Mouse (Mus musculus): ENCODE results near the gene Gria2.

Gene Gria2

DNA sequence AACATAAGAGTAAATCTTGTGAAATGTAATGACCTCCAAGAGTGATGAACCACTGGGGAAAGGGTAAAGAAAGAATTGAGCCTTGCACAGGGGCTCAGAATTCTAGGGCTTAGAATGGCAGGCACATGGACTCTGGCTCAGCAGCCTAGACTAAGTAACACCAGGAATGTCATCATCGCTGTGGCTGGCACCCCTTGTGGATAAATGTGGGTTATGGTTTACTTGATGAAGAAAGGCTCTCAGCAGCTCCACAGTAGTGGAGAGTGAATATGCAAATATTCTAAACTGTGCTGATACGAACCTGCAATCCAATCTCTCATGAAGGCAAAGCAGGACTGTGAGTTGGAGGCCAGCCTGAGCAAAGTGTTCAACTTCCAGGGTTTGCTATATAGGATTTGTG, 26.0 kb downstream of the Gria2 start:
- no peak for DNase-seq (ENCODE audit: extremely low read depth, low read depth, low spot score)

- no peak for DNase-seq (ENCODE audit: extremely low read depth, low read depth, low spot score)
These were observed 26.7 kb downstream of the Gria2 start for GRCm38 (mm10) chr3:80775971-80776370.

DNA sequence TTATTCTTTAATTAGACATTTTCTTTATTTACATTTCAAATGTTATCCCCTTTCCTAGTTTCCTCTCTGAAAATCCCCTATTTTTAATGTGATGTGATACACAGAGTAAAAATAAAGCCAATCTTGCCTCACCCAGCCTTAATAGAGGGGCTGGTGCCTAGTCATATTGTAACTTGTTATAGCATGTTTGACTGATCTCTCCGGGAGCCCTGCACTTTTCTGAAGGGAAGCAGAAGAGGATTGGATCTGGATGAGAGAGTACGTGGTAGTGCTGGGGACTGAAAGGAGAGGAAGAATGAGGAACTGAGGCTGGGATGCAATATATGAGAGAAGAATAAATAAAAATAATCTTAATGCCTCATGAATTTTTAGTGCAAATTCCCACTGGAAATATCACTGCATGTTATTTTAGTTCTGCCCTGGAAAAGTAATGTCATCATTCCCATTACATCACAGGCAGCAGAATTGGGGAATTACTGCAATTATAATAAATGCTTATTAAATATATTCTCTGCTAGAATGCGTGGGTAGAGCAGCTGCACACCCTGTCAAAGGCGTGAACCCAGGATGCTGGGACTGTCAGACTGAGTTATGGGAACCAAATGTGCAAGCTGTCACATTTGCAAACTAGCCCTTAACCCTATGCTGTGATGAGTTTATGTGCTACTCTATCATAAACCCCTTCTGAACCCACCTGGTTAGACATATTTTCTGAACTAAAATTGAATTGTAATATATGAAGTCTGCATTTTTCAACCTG, 28.4 kb downstream of the Gria2 start:
- DNase-seq (ENCODE audit: extremely low read depth, low read depth, low spot score) = no peak

DNA sequence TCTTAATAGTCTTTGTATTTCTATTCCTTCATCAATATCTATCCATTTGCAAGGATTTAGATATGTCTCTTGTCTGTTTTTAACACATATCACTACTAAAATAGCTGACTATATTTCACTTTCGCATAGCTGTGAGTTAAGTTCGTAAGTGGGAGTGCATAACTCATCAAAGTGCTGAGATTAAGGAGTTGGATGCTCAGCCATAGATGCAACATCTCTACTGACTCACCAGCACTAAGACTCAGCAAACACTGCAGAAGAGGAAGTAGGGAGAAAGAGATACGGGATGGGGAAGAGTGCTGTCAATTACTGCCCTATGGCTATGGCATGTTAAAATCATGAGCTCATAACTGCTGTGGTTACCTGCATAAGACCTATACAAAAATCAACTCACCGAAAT, 29.4 kb downstream of the Gria2 start:
- DNase-seq (ENCODE audit: extremely low read depth, low read depth, low spot score) = no peak

GRCm38 (mm10) chr3:80769506-80770235, 33.0 kb downstream of the Gria2 start:
- no peak for DNase-seq (ENCODE audit: extremely low read depth, low read depth, low spot score)

DNA sequence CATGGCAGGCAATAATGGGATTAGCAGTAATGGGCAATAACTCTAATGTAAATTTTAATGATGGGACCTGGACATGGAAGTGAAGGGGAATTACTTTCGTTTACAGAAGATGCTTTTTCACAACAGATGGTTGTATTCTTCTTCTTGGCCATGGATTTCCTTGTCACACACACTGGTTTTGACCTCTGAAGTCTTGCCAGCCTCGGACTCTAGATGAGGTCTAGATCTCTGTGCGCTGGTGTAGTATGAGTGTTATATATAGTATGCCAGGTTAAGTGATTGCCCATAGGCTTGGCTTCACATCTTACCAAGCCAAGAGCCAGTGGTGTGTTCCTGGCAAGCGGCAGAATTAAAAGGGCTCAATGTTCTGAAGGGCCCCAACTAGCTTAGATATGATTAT, 43.7 kb downstream of the Gria2 start:
- DNase-seq (ENCODE audit: extremely low read depth, low read depth, low spot score) = no peak

GRCm38 (mm10) chr3:80758363-80758762, 44.3 kb downstream of the Gria2 start:
- no peak for DNase-seq (ENCODE audit: extremely low read depth, low read depth, low spot score)

DNA sequence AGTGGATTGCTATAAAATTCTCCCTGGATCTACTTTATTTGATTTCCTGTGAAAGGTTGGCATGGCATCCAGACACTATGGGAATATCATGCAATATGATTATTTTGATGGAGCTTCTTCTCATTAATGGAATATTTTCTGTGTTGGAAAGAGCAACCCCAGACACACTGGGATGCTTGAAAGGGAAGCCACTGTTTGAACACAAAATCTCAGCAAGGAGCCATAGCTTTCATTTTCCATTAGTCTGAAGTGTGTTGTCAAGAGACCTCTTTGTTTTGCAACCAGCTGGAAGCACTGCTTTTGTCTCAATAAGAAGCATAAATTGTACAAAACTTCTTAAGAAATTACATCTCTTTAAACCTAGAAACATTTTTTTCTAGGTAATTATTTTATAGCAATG, 51.8 kb downstream of the Gria2 start:
- no peak for DNase-seq (ENCODE audit: extremely low read depth, low read depth, low spot score)

DNA sequence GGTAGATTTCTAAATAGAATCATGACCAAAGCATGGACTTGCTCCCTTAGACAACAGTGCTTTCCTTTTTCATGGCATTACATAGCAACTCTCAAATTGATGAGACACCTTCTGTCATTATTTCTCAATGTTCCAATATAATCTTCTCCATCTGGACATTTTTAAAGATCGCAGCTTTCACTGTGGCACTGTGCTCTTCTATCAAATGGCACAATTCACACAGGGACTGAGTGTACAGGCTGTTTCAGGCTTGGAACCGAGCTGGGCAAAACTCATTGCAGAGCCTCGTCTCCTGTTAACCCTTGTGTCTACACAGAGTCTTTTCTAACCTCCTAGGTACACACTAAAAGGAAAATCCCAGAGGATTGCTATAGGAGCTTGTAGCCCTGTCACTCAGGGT, 77.4 kb downstream of the Gria2 start:
- no peak for DNase-seq (ENCODE audit: extremely low read depth, low read depth, low spot score)

DNA sequence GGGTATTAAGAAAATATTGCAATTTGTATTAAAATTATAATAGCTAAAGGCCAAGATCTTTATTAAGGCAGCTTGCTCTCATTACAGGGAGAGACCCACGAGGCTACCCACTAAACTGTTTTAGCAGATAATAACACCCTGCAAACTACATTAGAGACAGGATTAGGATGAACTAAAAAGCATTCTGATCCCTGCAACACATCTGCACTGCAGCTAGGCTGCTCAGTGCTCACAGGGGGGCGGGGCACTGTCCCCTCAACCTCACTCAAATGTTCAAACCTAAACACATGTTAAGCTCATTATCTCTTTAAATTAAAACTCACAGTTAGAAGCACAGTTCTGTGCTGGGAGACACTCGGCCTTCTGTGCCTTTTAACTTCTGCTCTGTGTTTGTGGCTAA, 89.5 kb downstream of the Gria2 start:
- DNase-seq (ENCODE audit: extremely low read depth, low read depth, low spot score) = no peak

GRCm38 (mm10) chr3:80708992-80709391, 93.6 kb downstream of the Gria2 start:
- no peak for DNase-seq (ENCODE audit: extremely low read depth, low read depth, low spot score)

GRCm38 (mm10) chr3:80702173-80702572, 100.5 kb downstream of the Gria2 start:
- DNase-seq (ENCODE audit: extremely low read depth, low read depth, low spot score) = no peak

DNA sequence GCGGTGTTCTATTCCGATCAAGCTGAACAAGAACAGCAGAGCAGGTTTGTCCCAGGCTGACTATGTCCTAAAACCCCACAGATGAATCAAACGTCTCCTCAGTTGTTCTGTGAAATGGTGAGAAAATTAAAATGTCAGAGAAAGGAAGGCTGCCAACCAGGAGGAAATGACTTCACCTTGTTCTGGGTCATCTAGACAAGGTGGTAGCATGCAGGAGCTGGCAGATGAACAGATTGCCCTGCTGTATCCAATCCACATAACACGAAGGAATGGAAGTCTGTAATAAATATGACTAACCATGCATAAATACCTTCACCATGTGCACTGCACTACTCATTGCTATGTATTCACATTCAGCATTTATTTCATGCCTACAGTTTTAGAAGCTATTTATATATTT, 105.1 kb downstream of the Gria2 start:
- no peak for DNase-seq (ENCODE audit: extremely low read depth, low read depth, low spot score)

DNA sequence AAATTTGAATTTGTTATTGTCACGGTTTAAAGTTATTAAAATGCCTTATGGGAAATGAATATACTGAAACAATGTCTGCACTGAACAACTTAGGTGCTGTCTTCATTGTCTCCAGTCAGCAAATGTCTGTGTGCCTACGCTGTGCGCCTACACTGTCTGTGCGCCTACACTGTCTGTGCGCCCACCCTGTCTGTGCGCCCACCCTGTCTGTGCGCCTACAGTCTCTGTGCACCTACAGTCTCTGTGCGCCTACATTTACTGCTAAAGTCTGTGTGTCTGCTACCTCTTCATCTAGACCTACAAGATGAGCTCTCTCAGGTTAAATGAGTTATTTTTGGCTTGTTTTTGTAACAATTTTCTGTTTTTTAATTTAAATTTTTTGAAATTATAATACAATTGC, 107.7 kb downstream of the Gria2 start:
- no peak for DNase-seq (ENCODE audit: extremely low read depth, low read depth, low spot score)

- DNase-seq (ENCODE audit: extremely low read depth, low read depth, low spot score) = no peak
These were observed 137.5 kb downstream of the Gria2 start for GRCm38 (mm10) chr3:80665105-80665504.

GRCm38 (mm10) chr3:80663293-80663692, 139.3 kb downstream of the Gria2 start:
- peak; percentile 65 for DNase-seq (ENCODE audit: extremely low read depth, low read depth, low spot score)

GRCm38 (mm10) chr3:80661838-80662237, 140.8 kb downstream of the Gria2 start:
- peak; percentile 49 for DNase-seq (ENCODE audit: extremely low read depth, low read depth, low spot score)

- DNase-seq (ENCODE audit: extremely low read depth, low read depth, low spot score) = no peak
These were observed 150.4 kb downstream of the Gria2 start for GRCm38 (mm10) chr3:80652213-80652612.
